Mouse (Mus musculus) ES-Bruce4 (cell line): ENCODE measurements at regions not wholly inside any gene's neighbourhood (a gene's known extent, or its start where the extent isn't known, plus 50 kb on each side); places are given as distances from the start of the nearest gene placed in this dataset.

ENCODE experiments used
- H3K27ac ChIP-seq: 2 replicates; pipeline ENCODE4 v1.5.1; 2012; ENCODE audit warnings: low read length, inconsistent platforms; ENCODE audit not compliant: insufficient read depth
- H3K27me3 ChIP-seq: 2 replicates; pipeline ENCODE4 v1.6.1; 2012; ENCODE audit warnings: mild to moderate bottlenecking, low read length, inconsistent platforms; ENCODE audit not compliant: control insufficient read depth, poor library complexity, insufficient read depth, severe bottlenecking
- H3K36me3 ChIP-seq: 2 replicates; pipeline ENCODE4 v1.6.1; 2012; ENCODE audit warnings: inconsistent platforms, mild to moderate bottlenecking, low read length, moderate library complexity; ENCODE audit not compliant: control insufficient read depth, poor library complexity, insufficient read depth, severe bottlenecking
- H3K4me1 ChIP-seq: one replicate; pipeline ENCODE4 v1.8.1; 2011; ENCODE audit warnings: low read length; ENCODE audit not compliant: control insufficient read depth, insufficient read depth
- H3K4me3 ChIP-seq: 2 replicates; pipeline ENCODE4 v1.5.1; 2011; ENCODE audit warnings: low read depth, mild to moderate bottlenecking, low read length
- H3K9ac ChIP-seq: 2 replicates; pipeline ENCODE4 v1.6.1; 2012; ENCODE audit warnings: low read depth, mild to moderate bottlenecking, inconsistent platforms; ENCODE audit not compliant: poor library complexity, severe bottlenecking
- H3K9me3 ChIP-seq: replicated peaks from 2 replicates; pipeline ENCODE4 v1.6.1; 2012; ENCODE audit warnings: mild to moderate bottlenecking, low read length, inconsistent platforms; ENCODE audit not compliant: control insufficient read depth, poor library complexity, insufficient read depth, severe bottlenecking
- CTCF ChIP-seq: IDR thresholded peaks from one replicate; pipeline ENCODE4 v1.8.1; 2011; ENCODE audit warnings: low read depth, low read length
- EP300 ChIP-seq: IDR thresholded peaks from 2 replicates; pipeline ENCODE4 v1.6.1; 2011; ENCODE audit warnings: low read depth, low read length; ENCODE audit not compliant: insufficient read depth
- POLR2A ChIP-seq: IDR thresholded peaks from one replicate; pipeline ENCODE4 v1.8.1; 2011; ENCODE audit warnings: low read length; ENCODE audit not compliant: insufficient read depth

DNA sequence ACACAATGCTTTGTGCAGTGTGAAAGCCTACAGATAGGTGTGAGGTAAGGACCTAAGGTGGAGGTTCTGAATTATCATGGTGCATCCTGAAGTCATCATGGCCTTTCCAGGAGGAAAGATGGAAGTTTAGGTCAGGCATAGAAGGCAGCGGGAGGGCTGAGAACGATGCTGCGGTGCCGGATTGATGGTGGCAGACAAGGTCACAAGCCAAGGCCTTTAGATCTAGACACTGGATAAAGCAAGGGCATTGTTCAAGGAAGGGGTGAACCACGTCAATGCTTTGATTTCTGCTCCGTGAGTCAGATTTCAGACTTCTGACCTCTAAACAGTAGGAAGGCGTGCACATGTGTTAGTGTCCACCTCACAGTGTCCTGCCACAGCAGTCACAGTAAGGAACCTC, 365.5 kb upstream of the Fam19a5 start:
- no peaks in the 10 kb centered on the region for H3K9me3 ChIP-seq
- H3K4me1 ChIP-seq: no peaks in the 10 kb centered on the region
- H3K36me3 ChIP-seq: no peaks in the 10 kb centered on the region
- H3K27me3 ChIP-seq: no peaks in the 10 kb centered on the region
- no peak for TF ChIP-seq EP300
- no peak for TF ChIP-seq POLR2A
- H3K4me3 ChIP-seq: no peak overlapping the region
- H3K27ac ChIP-seq: no peak overlapping the region
- no peak overlapping the region for H3K9ac ChIP-seq

DNA sequence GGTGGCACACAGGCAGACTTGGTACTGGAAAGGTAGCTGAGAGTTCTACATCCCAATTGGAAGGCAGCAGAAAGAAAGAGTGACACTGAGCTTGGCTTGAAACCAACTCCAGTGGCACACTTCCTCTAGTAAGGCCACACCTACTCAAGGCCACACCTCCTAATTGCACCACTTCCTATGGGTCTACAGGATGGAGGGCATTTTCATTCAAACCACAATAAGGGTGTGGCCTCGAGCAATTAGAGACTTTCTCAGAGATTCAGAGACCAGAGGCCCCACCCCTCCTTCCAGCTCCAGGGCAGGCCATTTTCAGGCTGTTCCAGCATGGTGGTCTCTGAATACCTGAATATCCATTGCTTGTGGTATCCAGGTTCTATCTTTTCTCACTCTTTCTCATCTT, 363.3 kb upstream of the Fam19a5 start:
- Histone ChIP-seq H3K27me3 (no peaks in the 10 kb centered on the region), H3K36me3 (no peaks in the 10 kb centered on the region), H3K9ac (no peak overlapping the region), H3K4me1 (no peaks in the 10 kb centered on the region), H3K27ac (no peak overlapping the region), H3K4me3 (no peak overlapping the region), H3K9me3 (no peaks in the 10 kb centered on the region)
- no peak for TF ChIP-seq EP300
- no peak for TF ChIP-seq POLR2A
- no peak for TF ChIP-seq CTCF

DNA sequence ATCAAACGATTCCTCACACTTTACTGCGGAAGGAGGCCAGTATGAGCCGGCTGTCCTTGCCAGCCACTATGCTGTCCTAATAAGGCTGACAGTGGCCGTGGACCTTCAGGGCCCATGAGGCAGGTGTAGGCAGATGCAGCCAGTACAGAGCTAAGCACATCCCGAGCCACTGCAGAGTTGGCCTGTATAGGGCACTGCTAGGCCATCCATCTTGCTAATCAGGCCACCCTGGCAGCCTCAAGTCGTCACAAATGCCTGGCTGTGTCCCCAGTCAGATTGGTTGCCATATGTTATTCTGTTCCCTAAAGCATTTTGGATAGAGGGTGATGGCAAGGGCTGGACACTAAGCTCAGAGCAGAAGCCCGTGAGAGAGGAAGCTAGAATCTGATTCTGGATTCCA, 359.9 kb upstream of the Fam19a5 start:
- Histone ChIP-seq H3K27me3 (no peaks in the 10 kb centered on the region), H3K27ac (no peak overlapping the region), H3K36me3 (no peaks in the 10 kb centered on the region), H3K4me3 (no peak overlapping the region), H3K9ac (no peak overlapping the region), H3K9me3 (no peaks in the 10 kb centered on the region), H3K4me1 (no peaks in the 10 kb centered on the region)
- no peak for TF ChIP-seq POLR2A
- TF ChIP-seq EP300: no peak
- TF ChIP-seq CTCF: no peak

DNA sequence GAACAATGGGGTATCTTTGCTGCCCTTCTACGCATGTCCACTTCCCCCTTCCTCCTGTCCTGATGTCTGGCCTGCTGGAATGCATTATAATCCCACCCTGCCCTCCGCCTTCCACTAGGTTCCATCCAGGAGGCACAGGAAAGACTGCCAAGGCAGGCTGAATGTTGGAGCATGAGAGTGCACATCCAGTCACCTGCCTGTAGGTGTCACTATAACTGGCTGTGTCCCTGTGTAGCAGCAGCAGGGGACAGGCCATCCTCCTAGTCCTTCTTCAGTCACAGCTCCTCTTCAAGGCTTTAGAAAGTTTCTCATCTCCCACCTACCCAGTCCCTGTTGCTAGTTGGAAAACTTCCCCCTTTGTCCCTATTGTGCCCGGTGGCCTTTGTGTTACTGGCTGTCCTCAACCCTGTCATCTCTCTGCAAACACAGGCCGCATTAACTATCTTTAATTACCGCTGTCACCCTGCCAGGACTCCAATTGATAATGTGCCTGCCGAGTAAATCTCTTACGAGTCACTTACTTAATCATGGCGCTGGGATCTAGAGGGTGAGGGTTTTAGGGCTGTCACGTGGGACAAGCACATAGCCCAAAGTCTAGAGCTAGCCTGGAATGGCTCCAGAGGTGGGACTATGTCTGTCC, 355.2 kb upstream of the Fam19a5 start:
- no peaks in the 10 kb centered on the region for H3K4me1 ChIP-seq
- TF ChIP-seq EP300 (no peak), CTCF (peak; percentile 85)
- H3K4me3 ChIP-seq: no peak overlapping the region
- H3K27me3 ChIP-seq: no peaks in the 10 kb centered on the region
- H3K36me3 ChIP-seq: no peaks in the 10 kb centered on the region
- no peak overlapping the region for H3K27ac ChIP-seq
- no peaks in the 10 kb centered on the region for H3K9me3 ChIP-seq
- H3K9ac ChIP-seq: no peak overlapping the region

DNA sequence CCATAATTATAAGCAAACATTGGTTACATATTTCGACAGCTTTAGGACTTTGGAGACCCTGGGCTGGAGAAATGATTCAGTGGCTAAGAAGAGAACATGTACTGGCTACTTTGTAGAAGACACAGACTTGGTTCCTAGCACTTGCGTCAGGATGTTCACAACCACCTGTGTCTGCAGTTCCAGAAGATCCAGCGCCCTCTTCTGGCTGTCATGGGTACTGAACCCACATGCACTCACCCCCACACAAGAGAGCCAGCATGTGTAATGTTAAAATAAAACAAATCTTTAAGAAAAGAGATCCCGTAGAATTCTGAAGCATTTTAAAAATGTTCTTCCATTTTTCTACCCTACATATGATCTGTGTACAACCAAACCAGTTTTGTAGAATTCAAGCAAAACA, 352.2 kb upstream of the Fam19a5 start:
- Histone ChIP-seq H3K9me3 (no peaks in the 10 kb centered on the region), H3K27me3 (no peaks in the 10 kb centered on the region), H3K4me3 (no peak overlapping the region)

DNA sequence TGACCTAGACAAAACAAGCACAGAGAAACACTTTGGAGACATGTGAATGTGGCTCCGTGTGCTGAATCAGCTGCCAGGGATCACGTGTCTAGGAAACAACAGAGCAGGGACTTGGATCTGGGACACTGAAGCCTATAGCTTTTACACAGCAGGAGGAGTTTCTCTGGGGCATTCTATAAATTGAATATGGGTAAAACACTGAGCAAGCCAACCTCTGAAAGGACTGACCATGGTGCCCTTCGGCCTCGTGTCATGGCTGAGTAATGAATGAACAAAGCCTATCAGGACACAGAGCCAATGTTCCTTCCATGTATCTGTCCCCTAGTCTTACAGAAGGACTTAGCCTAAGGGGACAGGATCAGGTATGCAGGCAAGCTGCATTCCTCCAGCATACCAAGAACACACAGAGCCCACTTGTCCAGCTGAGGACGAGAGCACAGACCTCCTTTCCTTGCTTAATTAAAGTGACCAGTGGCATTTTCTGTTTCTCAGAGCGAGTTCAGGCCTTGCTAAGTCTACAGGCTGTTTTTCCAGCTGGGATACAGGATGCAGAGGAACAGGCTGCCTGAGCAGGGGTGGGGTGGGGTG, 347.7 kb upstream of the Fam19a5 start:
- no peaks in the 10 kb centered on the region for H3K27me3 ChIP-seq
- no peaks in the 10 kb centered on the region for H3K36me3 ChIP-seq
- TF ChIP-seq CTCF: no peak
- no peak for TF ChIP-seq EP300
- TF ChIP-seq POLR2A: no peak
- no peak overlapping the region for H3K27ac ChIP-seq
- H3K9ac ChIP-seq: no peak overlapping the region
- no peaks in the 10 kb centered on the region for H3K4me1 ChIP-seq
- no peak overlapping the region for H3K4me3 ChIP-seq
- H3K9me3 ChIP-seq: no peaks in the 10 kb centered on the region

More for the DNA sequence above, 352.2 kb upstream of the Fam19a5 start:
- TF ChIP-seq POLR2A: no peak
- peak; percentile 58 for TF ChIP-seq CTCF
- no peak for TF ChIP-seq EP300
- no peak overlapping the region for H3K9ac ChIP-seq
- no peaks in the 10 kb centered on the region for H3K4me1 ChIP-seq
- no peak overlapping the region for H3K27ac ChIP-seq
- no peaks in the 10 kb centered on the region for H3K36me3 ChIP-seq
